Mouse (Mus musculus) embryonic facial prominence, embryonic 15.5 days (tissue): ENCODE results near the gene Apold1. TPM values are rescaled to one million over a fixed set of nuclear protein-coding genes. Genes with fewer than 3 reads are reported as not detected.

ENCODE experiments used
- polyA plus RNA-seq: library from polyadenylated mRNA; unstranded; fragments of >200 nt; fragmentation: Nextera tagmentation; extraction: Ambion mirVana; gene quantifications from 2 replicates; pipeline ENCODE4 v1.2.1, GENCODE M21; 2015

The Apold1 gene
- polyA plus RNA-seq, 1 experiment from 2014 or later = 4.6 TPM

Other genes starting within 250 kb of the Apold1 start
- 19.6 and 20.3 TPM in 2 replicates for gene Dusp16, start 189.1 kb upstream of the Apold1 start, polyA plus RNA-seq
- gene Crebl2, start 151.6 kb upstream of the Apold1 start, polyA plus RNA-seq = 3.4 TPM in 2 replicates
- gene Gpr19, start 83.1 kb upstream of the Apold1 start, polyA plus RNA-seq = 6.8 and 7.4 TPM in 2 replicates
- gene Cdkn1b, start 61.3 kb upstream of the Apold1 start, polyA plus RNA-seq = 17.0 and 18.8 TPM in 2 replicates
- gene Ddx47, start 29.9 kb downstream of the Apold1 start, polyA plus RNA-seq = 101 and 108 TPM in 2 replicates
- gene Gprc5a, start 83.9 kb downstream of the Apold1 start, polyA plus RNA-seq = 6.8 and 8.3 TPM in 2 replicates
- gene Gprc5d, start 136.6 kb downstream of the Apold1 start, polyA plus RNA-seq = 2.8 and 7.2 TPM in 2 replicates
- 24.8 and 25.1 TPM in 2 replicates for gene Fam234b, start 216.3 kb downstream of the Apold1 start, polyA plus RNA-seq
- gene Hebp1, start 216.3 kb downstream of the Apold1 start, polyA plus RNA-seq = 10.7 and 11.4 TPM in 2 replicates